Mouse (Mus musculus): ENCODE measurements around the gene Krt33a. TPM values are rescaled to one million over a fixed set of nuclear protein-coding genes. Genes with fewer than 3 reads are reported as not detected.

The Krt33a gene
- total RNA-seq, 2 experiments from 2014 or later = not detected

DNA sequence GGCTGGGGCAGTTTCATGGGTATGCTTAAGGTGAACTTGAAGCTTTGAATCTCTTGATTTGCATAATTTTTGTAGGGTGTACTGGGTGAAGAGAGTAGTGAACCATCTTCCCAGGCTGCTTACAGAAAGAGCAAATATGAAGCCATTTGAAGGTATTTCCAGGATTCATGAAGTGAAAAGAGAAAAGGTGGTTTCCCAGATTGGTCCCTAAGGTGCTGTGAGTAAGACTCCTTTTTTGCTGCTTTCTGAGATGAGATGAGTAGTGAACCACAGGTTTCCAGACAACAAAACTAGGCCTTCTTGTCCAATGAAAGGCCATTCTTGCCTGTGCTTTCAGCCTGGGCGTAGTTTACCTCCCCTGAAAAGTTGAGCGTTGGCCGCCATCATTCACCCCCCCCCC, 27.5 kb downstream of the Krt33a start:
- no peak for DNase-seq (ENCODE audit: low spot score in 2 of 2)

DNA sequence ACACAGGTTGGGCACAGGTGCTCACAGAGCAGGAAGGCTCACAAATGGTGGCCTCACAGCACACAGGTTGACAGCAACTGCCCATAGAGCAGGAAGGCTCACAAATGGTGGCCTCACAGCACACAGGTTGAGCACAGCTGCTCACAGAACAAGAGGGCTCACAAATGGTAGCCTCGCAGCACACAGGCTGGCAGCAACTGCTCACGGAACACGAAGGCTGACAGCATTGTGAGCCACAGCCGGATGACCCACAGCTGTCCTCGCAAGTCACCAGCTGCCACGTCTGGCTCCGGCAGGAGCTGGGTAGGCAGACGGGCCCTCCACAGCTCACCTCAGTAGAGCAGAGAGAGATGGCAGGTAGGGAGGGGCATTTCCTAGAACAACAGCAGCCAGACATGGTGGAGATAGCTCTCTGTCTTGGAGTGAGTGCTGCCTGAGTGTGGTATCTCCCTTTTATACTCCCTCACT, 29.8 kb downstream of the Krt33a start, which contains the start of gene Krtap16-1:
Krtap16-1 (minus strand) TSS at position 418 of the 468 bp plus-strand sequence.
- DNase-seq (ENCODE audit: low spot score in 2 of 2) = no peak

DNA sequence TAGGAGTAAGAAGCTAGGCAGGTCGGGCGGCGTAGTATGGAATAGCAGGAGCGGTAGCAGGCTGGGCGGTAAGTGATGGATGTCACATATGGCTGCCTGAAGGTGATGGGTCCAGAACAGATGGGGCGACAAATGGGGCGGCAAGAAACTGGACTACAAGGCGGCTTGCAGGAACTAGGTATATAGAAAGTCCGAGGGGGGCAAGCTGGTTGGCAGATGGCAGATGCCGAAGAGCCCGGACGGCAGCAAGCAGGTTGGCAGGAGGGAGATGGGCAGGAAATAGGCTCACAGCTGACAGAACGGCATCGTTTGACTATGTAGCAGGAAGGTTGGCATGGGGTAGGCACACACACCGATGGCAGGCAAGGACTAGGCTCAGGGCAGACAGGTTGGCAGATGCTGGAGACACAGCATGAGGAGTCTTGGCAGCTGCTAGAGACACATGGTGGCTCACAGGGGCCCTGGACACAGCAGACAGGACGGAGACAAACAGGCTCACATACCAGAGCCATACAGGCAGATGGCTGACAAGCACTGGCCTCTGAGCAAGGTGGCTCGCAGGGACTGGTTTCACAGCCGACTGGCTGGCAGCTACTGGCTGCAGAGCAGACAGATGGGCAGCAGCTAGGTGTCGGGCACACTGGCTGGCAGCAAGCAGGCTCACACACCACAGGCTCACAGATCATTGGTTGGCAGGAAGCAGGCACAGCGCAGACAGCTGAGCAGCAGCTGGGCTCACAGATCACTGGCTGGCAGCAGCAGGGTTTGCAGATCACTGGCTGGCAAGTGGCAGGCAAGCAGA, 30.5 kb downstream of the Krt33a start:
- no peak for DNase-seq (ENCODE audit: low spot score in 2 of 2)

DNA sequence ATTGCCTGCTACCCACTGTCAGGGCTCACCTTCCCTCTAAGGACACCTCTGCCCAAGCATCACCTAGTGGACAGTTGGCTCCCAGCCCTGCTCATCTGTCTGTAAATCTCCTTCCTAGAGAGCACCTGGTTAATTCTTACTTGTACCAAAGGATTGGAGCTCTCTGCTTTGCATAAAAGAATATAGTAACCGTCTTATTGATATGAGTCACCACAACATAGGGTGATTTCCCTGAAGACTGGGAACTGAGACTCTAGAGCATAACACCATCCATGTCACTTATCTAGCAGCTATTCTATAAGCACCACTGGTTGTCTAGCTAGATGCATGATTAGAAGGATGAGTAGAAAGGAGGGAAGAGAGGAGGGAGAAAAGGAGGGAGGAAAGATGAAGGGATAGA, 32.6 kb downstream of the Krt33a start:
- no peak for DNase-seq (ENCODE audit: low spot score in 2 of 2)

DNA sequence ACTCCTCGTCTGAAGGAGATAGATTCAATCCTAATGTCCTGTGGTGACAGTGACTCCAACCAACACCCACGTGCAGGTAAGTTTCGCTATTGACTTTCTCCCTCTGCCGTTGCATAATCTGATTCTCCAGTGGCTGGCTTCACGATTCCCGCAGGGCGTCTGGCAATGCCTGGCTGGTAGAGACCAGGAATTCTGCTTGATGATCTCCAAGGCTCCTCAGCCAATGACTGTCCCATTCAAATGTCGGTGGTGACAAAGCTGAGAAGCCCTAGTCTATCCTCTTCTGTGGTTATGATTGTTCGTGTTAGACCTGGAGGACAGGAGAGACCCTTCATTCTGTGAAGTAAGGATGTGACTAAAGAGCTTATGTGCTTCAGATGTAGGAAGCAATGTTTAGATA, 33.3 kb downstream of the Krt33a start:
- DNase-seq (ENCODE audit: low spot score in 2 of 2) = no peak

DNA sequence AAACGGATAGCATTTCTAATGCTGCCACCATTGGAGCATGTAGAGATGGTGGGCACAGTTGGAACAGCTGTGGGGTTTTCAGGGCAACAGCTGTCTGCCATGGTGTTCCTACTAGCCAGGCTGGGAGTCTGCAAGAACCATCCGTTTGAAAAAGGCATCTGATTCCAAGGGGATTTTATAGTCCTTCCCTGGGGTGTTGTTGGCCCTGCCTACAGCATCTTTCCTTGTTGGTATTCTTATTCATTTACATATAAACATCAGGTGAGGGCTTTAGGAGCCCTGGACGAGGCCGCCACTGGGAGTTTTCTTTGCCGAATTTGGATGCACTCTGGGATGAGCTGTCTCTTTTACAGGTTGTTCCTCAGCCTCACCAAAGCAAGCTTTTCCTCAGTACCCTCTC, 37.1 kb downstream of the Krt33a start, which contains the start of gene Krtap29-1:
Krtap29-1 (minus strand) TSS at position 101 of the 400 bp plus-strand sequence.
- no peak for DNase-seq (ENCODE audit: low spot score in 2 of 2)

DNA sequence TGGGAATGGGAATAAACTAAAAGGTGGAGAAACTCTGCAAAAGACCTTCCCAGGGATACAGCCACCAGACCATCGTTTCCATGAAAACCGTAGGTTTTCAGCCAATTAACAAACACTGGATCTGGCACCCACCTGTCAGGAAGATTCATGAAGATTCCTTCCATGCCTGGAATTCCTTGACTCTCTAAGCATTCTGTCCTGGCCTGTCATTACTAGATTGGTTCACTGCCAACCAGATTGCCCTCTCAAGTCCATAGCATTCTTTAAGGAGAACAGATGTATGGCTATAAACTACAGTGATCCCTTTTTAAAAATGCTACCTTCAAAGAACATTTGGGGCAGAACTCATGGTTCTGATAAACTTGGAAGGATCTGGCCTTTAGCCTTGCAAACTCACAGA, 50.1 kb downstream of the Krt33a start:
- no peak for DNase-seq (ENCODE audit: low spot score in 2 of 2)

DNA sequence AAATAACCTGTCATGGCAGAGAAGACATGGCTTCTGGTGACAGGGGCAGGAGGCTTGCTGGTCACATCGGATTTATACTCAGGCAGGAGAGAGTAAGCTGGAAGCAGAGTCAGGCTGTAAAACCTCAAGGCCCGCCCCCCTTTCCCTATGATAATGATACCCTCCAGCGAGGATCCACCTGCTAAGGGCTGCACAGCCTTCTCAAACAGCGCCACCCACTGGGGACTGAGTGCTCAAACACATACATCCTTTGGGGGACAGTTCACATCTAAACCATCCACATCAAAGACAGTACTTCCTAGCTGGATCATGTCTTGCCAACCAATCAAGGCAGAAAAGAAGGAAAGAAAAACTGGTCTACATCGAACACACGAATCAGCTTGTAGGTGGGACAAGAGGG, 51.8 kb downstream of the Krt33a start:
- DNase-seq (ENCODE audit: low spot score in 2 of 2) = no peak

Other genes with a start within 250 kb of the Krt33a start
- not detected for gene Gm11595, start 243.3 kb downstream of the Krt33a start, total RNA-seq (2021)
- gene Krtap4-8, start 235.5 kb downstream of the Krt33a start, total RNA-seq (2021) = not detected
- not detected for gene Krtap4-9, start 231.0 kb downstream of the Krt33a start, total RNA-seq (2021)
- gene Gm11596, start 222.7 kb downstream of the Krt33a start, total RNA-seq (2021) = not detected
- gene Gm11569, start 217.3 kb downstream of the Krt33a start, total RNA-seq (2021) = not detected
- not detected for gene Gm11554, start 211.8 kb downstream of the Krt33a start, total RNA-seq (2021)
- not detected for gene Krtap4-13, start 206.3 kb downstream of the Krt33a start, total RNA-seq (2021)
- gene Gm11564, start 200.5 kb downstream of the Krt33a start, total RNA-seq (2021) = not detected
- gene 2300003K06Rik, start 178.1 kb downstream of the Krt33a start, total RNA-seq (2021) = not detected
- not detected for gene Krtap4-16, start 164.6 kb downstream of the Krt33a start, total RNA-seq (2021)
- not detected for gene Gm11568, start 158.3 kb downstream of the Krt33a start, total RNA-seq (2021)
- not detected for gene Gm11559, start 151.7 kb downstream of the Krt33a start, total RNA-seq (2021)
- not detected for gene Krtap9-1, start 142.8 kb downstream of the Krt33a start, total RNA-seq (2021)
- not detected for gene Gm11567, start 137.0 kb downstream of the Krt33a start, total RNA-seq (2021)
- not detected for gene Krtap31-1, start 108.3 kb downstream of the Krt33a start, total RNA-seq (2021)
- not detected for gene Gm11565, start 101.5 kb downstream of the Krt33a start, total RNA-seq (2021)
- not detected for gene Krtap31-2, start 79.9 kb downstream of the Krt33a start, total RNA-seq (2021)
- gene Krtap9-5, start 67.7 kb downstream of the Krt33a start, total RNA-seq (2021) = not detected
- gene Krtap29-1, start 37.2 kb downstream of the Krt33a start, total RNA-seq (2021) = not detected
- not detected for gene Krtap16-1, start 29.6 kb downstream of the Krt33a start, total RNA-seq (2021)
- gene Krtap17-1, start 22.2 kb downstream of the Krt33a start, total RNA-seq (2021) = not detected
- not detected for gene Krt33b, start 13.7 kb upstream of the Krt33a start, total RNA-seq (2021)
- not detected for gene Krt34, start 25.3 kb upstream of the Krt33a start, total RNA-seq (2021)
- not detected for gene Krt31, start 34.3 kb upstream of the Krt33a start, total RNA-seq (2021)
- not detected for gene Krt32, start 72.0 kb upstream of the Krt33a start, total RNA-seq (2021)
- gene Krt35, start 80.0 kb upstream of the Krt33a start, total RNA-seq (2021) = not detected
- under 1 TPM in 1 of 2 experiments, not detected in 1; 0.48 TPM for gene Krt36, start 89.4 kb upstream of the Krt33a start, total RNA-seq (2021)
- not detected for gene Krt13, start 105.4 kb upstream of the Krt33a start, total RNA-seq (2021)
- under 1 TPM in 1 of 2 experiments, not detected in 1; 0.31 TPM for gene Krt15, start 119.7 kb upstream of the Krt33a start, total RNA-seq (2021)
- gene Krt19, start 132.5 kb upstream of the Krt33a start, total RNA-seq (2021) = 10 to 100 TPM; 11.1 to 12.7 TPM
- gene Krt9, start 177.0 kb upstream of the Krt33a start, total RNA-seq (2021) = under 1 TPM; 0.11 to 0.22 TPM
- under 1 TPM; 0.93 to 0.98 TPM for gene Krt14, start 191.3 kb upstream of the Krt33a start, total RNA-seq (2021)
- not detected for gene Krt16, start 232.7 kb upstream of the Krt33a start, total RNA-seq (2021)
- under 1 TPM; 0.25 to 0.31 TPM for gene Krt17, start 244.8 kb upstream of the Krt33a start, total RNA-seq (2021)